Mouse (Mus musculus): ENCODE results near the gene Snap47. TPM values are rescaled to one million over a fixed set of nuclear protein-coding genes. Genes with fewer than 3 reads are reported as not detected.

Snap47 gene
- total RNA-seq, 4 experiments from 2014 or later: 337 to 371 (median 354) TPM

DNA sequence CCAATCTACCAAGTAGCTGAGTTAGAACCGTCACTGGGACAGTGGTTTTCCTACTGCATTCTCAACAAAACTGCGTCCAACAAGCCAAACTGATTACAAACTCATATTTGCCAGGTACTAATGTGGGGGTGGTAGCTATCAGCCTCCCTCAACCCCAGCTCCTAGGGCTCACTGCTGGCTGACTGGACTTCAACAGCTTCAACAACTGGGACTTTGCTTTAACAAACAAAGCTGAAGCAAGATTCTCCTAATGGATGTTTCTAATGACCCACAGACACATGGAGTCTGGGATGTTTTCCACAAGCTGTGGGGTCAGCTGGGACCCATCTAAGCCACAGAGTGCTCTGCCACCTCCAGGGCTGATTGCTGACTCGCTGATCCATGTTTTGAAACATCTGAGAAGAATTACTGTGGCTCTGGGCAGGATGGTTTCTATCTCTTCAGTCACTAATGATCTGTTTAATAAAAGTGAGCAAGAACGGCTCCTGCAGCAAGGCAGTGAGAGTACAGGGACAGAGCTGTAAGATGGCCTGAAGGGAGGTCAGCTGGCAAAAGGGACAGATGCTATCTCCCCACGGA is 27.9 kb downstream of the Snap47 start:
- DNase-seq (ENCODE audit: low spot score in 2 of 2): no peak

DNA sequence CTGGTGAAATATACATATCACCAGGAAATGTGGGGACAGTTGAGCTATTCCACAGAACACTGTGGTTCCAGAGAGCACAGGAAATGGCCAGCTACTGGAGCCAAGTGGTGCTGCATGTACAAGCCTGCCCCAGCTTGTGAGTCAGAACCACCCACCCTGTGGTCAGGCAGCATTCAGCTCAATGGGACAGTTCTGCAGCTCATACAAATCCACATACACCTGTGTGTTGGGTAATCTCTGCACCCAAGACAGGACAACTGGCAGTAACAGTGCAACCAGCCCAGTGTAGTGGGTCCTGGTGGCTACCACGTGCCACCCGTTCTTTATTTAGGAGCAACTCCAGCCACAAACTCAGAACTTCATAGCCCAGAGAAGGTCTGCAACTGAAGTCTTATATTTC is 29.0 kb downstream of the Snap47 start:
- no peak for DNase-seq (ENCODE audit: low spot score in 2 of 2)

DNA sequence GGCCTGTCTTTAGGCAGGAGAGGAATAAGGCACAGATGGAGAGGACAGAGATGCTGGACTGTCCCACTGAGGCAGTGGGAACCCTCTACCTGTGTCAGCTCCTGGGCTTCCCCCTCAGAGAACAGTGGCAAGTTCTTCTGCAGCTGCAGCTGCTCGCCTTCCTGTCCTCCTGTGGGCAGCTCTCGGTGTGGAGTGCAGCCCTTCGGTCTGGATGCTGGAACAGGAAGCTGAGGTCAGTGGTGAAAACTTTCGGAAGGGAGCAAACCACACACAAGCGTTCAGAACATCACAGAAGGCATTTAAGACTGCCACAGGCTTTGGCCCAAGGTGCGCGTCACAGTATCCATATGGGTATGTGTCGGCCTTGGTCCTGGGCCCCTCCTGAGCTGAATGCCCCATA is 29.6 kb downstream of the Snap47 start:
- DNase-seq (ENCODE audit: low spot score in 2 of 2): no peak

DNA sequence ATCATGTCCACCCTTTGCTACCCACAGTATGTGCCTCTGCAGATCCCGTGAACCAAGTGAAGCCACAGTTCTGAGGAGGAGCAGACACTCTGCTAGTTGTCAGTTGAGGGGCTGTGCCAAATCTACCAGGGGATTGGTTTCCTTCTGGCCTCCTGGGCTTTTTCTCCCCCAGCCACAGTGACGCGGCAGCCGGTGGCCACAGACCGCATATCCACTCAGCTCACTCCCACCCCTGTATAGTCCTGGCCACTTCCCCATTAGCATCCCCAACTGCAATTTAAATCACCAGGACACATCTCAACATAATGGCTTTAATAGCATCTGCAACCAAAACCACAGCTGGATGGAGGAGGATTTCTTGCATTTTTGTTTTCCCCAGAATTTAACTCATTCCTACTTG is 32.3 kb downstream of the Snap47 start:
- DNase-seq (ENCODE audit: low spot score in 2 of 2): no peak

DNA sequence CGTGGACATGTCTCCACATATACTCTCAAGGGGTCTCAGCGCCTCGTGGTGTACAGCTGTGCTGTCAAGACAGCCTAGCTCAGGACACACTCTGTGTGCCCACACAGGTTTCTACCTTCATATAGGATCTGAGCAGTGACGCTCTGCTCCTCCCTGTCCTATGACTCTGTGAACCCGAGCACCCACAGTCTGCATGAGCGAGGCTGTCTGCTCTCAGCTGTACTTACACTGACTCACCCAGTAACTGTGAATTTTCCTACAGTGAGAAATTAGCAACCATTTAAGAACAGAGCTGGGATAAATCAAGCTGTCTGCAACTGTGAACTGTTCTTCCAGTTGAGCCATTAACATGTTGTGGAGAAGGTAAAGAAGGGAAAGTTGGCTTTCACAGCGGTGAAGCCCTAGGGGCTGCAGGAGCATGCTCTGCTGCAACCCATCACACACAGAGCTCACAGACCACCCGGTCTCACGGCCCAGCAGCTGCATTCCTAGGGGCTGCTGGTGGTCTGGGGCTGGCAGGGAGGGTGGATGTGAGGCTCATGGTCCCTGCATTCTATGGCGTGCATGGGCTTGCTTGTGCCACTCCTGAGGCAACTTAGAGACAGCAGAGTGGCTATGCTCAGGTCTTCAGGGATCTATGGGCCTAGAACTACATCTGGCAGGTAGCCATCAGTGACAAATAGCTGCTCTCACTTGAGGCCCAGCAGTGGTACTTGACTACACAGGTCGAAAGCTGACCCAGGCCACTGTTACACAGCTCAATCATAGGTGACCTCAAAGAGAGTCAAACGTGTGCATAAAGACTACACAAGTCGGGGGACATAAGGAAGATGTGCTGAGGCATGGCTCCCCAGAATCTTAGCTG is 37.8 kb downstream of the Snap47 start:
- no peak for DNase-seq (ENCODE audit: low spot score in 2 of 2)

- no peak for DNase-seq (ENCODE audit: low spot score in 2 of 2)
These were observed 38.9 kb downstream of the Snap47 start for GRCm38 (mm10) chr11:59412058-59412457.

GRCm38 (mm10) chr11:59410851-59411250 is 40.1 kb downstream of the Snap47 start:
- no peak for DNase-seq (ENCODE audit: low spot score in 2 of 2)

- no peak for DNase-seq (ENCODE audit: low spot score in 2 of 2)
These were observed 45.2 kb downstream of the Snap47 start for GRCm38 (mm10) chr11:59405761-59406160.

- DNase-seq (ENCODE audit: low spot score in 2 of 2): no peak
These were observed 50.1 kb downstream of the Snap47 start for GRCm38 (mm10) chr11:59400876-59401275.

GRCm38 (mm10) chr11:59399830-59400229 is 51.2 kb downstream of the Snap47 start:
- DNase-seq (ENCODE audit: low spot score in 2 of 2): no peak

DNA sequence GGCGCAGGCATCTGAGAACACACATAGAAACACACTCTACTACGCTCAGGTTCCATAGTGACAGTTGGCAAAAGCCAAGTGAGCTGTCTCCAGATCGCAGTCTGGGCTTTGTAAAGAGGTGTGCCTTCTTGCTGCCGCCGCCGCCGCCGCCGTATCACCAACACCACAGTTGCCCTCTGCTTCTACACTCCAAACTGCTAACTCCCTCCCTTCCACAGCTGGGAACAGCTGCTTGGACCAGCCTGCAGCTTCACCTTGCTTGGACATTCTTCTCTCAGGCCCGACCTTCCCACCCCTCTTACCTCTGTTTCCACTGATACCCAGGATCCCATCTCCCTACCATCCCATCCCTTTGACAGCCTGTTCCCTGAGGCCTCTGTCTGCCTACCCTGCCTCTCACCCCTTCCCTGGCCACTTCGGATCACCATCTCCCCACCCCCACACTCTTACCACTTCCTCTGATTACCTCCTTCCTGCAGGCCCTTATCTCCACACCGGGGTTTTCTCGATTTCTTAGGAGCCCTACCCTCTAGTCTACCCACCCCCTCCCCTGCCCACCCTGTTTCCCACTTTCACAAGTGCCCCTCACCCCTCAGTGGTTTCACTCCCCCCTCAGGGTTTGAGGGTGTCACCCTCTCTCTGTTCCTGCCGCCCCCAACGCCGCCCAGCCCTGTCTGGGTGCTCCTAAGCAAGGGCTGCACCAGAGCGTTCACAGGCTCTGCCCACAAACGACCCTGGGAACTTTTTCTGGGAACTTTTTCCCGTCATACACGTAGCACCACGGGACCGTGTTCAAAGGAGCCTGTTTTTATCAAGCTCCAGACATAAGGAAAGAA is 53.2 kb downstream of the Snap47 start:
- no peak for DNase-seq (ENCODE audit: low spot score in 2 of 2)

DNA sequence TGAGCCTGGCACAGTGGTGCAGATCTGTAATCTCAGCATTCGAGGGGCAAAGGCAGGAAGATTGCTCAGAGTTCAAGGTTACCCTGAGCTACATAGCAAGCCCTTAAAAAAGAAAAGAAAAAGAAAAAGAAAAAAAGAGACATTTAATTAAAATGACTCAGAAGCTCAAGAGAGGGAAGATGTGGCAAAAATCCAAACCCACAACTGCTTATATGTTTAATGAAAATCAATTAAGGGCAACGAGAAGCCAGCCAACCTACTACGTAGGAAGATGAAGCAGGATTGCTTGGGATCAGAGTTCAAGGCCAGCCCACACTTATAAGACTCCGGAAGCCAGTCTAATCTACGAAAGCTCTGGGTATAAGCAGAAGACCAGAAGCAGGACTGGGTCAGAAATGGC is 56.5 kb downstream of the Snap47 start:
- no peak for DNase-seq (ENCODE audit: low spot score in 2 of 2)

DNA sequence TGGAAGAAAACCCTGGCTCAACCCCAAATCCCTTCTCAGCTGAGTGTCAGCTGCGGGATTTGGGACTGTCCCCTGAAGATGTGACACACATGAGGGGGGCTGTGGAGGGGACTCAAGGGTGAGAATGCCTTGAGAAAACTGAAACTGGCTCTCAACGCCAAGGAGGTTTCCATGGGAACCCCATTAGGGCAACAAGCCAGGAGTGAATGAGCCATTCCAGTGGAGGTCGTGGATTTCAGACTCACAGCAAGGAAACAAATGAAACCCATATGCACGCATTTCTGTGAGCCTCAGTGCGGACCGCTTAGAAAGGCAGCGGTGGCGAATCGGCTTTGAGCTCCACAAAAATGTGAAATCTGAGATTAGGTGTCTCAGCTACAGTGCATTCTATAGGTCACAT is 57.4 kb downstream of the Snap47 start:
- DNase-seq (ENCODE audit: low spot score in 2 of 2): peak in 1 of 2 experiments; percentile 44

GRCm38 (mm10) chr11:59392300-59392699 is 58.7 kb downstream of the Snap47 start:
- DNase-seq (ENCODE audit: low spot score in 2 of 2): no peak

DNA sequence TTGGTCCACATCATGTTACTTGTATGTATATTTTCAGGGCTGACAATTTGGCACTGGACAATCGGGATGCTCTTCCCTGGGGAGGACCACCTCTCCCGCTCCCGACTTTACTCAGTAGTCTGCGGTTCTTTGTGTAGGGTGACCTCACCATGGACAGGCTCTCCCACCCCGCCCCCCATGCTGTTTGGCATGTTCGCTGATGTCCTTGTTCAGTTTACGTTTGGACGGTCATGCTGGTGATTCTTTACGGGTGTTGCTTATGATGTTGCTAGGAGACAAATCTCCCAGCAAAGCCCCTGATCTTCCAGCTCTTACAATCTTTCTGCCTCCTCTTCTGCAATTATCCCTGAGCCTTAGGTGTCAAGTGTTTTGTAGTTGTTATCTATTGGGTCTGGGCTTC is 60.5 kb downstream of the Snap47 start:
- no peak for DNase-seq (ENCODE audit: low spot score in 2 of 2)

DNA sequence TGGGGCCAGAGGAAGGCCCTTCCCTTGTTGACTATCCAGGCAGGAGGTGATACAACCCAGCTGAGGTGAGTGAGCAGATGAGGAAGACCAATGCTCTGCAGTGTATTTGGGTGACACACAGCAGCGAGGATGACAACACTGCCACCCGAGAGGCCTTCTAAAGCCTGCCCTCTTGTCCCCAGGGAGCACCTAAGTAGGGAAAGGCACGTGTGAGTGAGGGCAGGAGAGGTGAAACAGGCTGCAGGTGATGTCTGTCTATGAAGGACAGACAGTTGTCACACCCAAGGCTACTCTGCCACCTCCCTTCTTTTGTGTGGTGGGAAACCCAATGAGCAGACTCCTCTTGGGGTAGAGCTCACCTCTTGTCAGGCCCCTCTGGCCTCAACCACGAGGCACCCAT is 61.4 kb downstream of the Snap47 start:
- no peak for DNase-seq (ENCODE audit: low spot score in 2 of 2)

DNA sequence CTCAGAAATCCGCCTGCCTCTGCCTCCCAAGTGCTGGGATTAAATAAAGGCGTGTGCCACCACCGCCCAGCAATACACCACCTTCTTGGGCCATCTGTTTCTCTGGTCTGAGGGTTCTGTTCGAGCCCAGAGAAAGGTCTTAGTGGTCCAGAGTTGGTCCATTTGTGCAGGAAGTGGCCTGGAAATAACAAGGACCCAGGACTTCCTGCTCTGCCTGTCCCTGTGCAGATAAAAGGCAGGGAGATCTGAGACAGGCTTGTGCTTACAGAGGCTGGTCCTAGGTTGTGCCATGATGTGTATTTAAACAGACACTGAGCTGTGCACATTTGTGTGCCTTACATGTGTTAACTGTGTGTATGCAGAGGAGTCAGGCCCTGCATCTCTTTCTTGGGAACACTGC is 62.2 kb downstream of the Snap47 start:
- no peak for DNase-seq (ENCODE audit: low spot score in 2 of 2)

DNA sequence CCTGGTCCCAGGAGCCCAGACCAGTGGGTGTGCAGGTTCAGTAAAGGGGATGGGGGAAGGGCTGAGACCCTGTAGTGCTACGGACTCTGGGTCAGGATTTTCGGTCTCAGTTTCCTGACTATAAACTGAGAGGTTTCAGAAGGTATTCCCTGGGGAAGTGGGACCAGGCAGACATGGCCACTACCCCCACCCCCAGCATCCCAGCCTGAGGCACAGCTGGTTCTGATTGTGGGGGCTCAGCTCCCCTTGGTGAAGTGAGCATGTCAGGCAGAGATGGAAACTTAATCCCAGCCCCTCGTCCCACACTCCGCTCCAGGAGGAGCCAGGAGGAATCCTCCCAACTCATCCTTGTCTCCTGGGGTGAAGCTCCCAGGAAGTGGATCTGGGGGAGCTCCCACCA is 63.5 kb downstream of the Snap47 start:
- DNase-seq (ENCODE audit: low spot score in 2 of 2): no peak

DNA sequence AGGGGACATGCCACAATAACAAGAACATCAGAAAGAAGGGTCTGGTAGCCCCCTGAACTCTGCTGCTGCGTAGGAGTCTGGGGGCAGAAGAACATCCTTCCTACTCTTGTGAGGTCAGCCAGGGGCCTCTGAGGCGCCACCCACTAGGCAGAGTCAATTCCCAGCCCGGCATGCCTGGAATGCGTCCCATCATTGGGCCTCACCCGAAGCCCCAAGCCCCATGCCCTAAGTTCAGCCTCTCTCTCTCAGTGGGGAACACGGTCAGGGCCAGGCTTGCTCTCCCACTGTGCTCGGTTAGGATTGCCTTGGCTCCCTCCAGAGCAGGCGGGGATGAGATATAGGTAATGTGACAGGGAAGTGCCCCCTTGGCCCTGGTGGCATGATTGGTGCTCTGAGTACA is 65.9 kb downstream of the Snap47 start:
- no peak for DNase-seq (ENCODE audit: low spot score in 2 of 2)

GRCm38 (mm10) chr11:59384441-59384959 is 66.5 kb downstream of the Snap47 start:
- no peak for DNase-seq (ENCODE audit: low spot score in 2 of 2)

GRCm38 (mm10) chr11:59379547-59379946 is 71.4 kb downstream of the Snap47 start:
- DNase-seq (ENCODE audit: low spot score in 2 of 2): no peak

DNA sequence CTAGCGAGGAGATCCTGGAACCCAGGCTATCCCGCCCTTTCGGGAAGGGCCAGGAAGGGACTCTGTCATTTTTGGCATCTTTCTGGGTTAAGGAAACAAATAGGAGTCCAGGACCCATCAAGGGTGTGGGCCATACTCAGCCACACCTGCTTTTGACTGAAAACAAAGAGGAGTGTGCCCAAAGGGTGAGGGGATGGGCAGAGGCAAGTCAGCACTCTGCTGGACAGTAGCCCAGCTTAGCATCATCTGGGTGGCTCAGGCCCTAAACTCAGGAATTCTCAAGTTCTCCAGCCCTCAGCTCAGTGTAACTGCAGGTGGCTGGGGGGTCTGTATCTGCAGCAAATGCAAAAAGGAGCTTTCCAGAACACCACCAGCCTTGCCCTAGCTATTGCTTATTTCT is 73.0 kb downstream of the Snap47 start:
- DNase-seq (ENCODE audit: low spot score in 2 of 2): no peak
